Mouse (Mus musculus) cerebellum, postnatal 36 days (tissue): ENCODE data around the gene Rapgefl1.

Source experiments
- DNase-seq, 2 experiments: peaks; one replicate each; pipeline ENCODE4 v3.0.0; 2021 to 2022; ENCODE audit warnings: mixed read lengths in 2 of 2

The Rapgefl1 gene

GRCm38 (mm10) chr11:98863028-98863750 is 26.6 kb downstream of the Rapgefl1 start, which contains the start of gene Wipf2:
TSS of gene Wipf2 (plus strand) at chr11:98863638.
- DNase-seq = peak; percentile 94 to 97

- DNase-seq = no peak
Observed at GRCm38 (mm10) chr11:98863751-98864429, 27.3 kb downstream of the Rapgefl1 start.

- DNase-seq = peak in 1 of 2 experiments; percentile 24
Observed at GRCm38 (mm10) chr11:98867293-98867692, 30.7 kb downstream of the Rapgefl1 start.

- no peak for DNase-seq
Observed at GRCm38 (mm10) chr11:98869906-98870305, 33.3 kb downstream of the Rapgefl1 start.

- no peak for DNase-seq
Observed at GRCm38 (mm10) chr11:98870791-98871190, 34.2 kb downstream of the Rapgefl1 start.

DNA sequence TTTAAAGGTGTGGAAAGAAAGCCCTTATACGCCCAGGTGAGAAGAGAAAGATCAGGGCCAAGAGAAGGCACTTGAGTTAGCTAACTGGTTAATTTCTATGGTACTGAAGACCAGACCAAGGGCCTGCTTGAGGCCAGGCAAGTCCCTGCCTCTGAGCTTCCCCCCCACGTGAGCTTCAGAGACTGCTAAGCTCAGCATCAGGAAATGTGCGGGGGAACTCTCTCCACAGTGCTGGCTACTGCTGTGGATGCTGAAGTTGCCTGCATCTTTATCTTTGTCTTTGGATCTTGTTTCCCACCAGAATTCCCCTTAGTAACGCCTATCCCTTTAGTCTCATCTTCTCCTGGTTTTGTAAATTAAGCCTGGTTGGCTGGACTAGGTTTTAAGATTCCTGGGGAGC is 34.8 kb downstream of the Rapgefl1 start:
- no peak for DNase-seq

DNA sequence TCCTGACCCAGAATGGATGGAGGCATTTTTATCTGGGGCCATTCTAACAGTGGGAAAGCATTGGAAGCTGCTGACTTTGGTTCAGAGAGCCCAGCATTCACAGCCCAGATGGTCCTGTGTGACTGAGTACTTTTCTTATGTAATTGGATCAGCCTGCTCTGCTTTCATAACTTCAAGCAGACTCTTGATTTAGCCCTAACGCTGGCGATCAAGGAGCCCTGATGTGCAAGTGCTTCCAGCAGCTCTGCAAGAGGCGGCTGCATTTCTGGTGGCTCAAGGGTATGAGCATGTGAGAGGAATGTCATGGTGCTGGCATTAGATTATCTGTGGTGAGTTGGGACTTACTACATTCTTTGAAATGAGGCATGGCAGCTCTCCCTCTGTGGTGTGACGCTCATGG is 35.5 kb downstream of the Rapgefl1 start:
- peak; percentile 53 to 58 for DNase-seq

GRCm38 (mm10) chr11:98873900-98874299 is 37.3 kb downstream of the Rapgefl1 start:
- no peak for DNase-seq

GRCm38 (mm10) chr11:98877001-98877400 is 40.4 kb downstream of the Rapgefl1 start:
- no peak for DNase-seq

GRCm38 (mm10) chr11:98887703-98888102 is 51.1 kb downstream of the Rapgefl1 start:
- no peak for DNase-seq

DNA sequence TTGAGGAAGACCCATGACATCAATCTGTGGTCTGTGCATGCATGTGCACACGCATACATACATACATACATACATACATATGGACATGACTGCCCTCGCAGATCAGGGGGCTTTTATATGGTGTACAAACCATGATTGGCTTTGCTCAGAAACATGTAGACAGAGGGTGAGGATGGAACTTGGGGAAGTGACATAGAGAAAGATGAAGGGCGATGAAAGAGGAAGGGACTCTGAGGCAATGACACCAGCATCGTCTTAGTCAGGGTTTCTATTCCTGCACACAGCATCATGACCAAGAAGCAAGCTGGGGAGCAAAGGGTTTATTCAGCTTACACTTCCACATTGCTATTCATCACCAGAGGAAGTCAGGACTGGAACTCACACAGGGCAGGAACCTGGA is 52.5 kb downstream of the Rapgefl1 start:
- DNase-seq = no peak

DNA sequence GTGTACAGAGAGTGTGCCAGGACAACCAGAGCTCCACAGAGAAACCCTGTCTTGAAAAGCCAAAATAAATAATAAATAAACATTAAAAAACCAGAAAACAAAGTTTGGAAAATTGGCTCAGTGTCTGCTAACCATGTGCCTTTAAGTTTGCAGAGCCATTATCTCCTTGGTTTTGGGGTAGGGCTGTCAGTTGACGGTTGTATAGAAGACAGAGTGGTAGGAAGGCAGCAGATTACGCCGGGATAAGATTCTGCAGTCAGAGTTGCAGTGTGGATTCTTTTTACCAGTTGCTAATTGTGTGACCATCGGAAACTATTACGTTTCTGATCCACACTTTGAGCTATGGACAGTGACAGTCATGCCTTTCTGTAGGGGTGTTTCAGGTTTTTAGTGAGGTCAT is 53.4 kb downstream of the Rapgefl1 start:
- DNase-seq = no peak

- DNase-seq = no peak
Observed at GRCm38 (mm10) chr11:98892426-98892825, 55.8 kb downstream of the Rapgefl1 start.

DNA sequence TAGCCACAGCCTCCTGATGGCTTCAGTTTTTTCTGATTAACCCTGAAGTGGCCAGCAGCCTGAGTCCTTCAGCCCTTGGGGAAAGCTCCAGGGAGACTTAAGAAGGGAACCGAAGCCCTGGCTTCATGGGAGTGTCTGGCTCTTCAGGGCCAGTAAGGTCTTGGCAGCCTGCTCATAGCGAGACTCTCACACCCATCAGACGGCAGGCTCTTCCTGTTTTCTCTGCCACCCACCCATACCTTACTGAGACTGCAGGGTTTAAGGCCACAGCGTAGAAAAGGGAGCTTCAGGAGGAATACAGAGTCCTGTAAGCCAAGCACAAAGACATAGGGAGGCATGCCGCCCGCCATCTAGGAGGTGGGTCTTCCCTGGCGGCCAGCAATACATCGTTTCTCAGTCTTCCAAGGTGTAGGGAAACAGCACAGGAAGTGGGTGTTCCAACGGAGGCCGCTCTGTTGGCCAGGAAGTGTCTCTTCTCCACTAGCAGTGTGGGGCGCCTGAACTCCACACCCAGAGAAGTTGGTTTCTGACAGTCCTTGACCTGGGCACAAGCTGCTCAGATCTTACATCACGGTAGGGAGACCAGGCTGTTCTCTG is 64.0 kb downstream of the Rapgefl1 start:
- no peak for DNase-seq

DNA sequence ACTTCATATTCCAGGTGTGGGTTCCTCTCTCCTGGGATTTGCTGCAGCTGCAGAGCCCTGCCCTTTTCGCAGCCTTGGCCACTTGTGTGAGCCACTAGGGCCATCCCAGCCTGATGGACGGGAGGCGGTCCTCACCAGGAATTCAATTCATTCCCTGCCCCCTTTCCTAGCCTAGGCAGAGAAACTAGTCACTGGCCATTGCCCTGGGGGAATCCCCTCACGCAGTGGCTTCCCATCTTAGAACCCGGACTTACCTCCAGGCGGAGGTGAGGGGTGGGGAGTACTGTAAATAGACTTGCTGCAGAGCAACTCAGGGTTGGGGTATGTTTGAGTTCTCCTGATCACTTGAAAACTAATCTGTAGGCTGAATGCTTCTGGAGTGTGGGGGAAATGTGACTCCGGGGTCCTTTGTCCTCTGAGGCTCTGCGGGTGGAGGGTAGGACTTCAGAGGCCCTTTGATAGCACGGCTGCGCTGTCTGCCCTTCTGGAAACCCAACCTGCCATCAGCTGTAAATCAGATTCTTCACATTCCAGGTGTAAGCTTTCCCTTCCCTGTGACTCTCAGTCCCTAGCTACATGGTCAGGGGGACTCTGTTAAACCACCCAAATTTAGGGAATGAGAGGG is 66.1 kb downstream of the Rapgefl1 start:
- no peak for DNase-seq
